Mouse (Mus musculus) liver, adult 2 months (tissue): ENCODE measurements around the gene Castor1.

Source experiments
- CTCF ChIP-seq: fragments of 200-500 bp; IDR thresholded peaks from 2 replicates; pipeline ENCODE4 v1.5.1; 2011; ENCODE audit warnings: low read depth, low read length, control low read depth
- POLR2A ChIP-seq: fragments of 200-500 bp; IDR thresholded peaks from 2 replicates; pipeline ENCODE4 v1.6.1; 2011; ENCODE audit warnings: low read length, control low read depth; ENCODE audit not compliant: insufficient read depth; ENCODE audit errors: extremely low read depth

- no peak for TF ChIP-seq POLR2A
- no peak for TF ChIP-seq CTCF
These were observed 49.2 kb downstream of the Castor1 start for GRCm38 (mm10) chr11:4267202-4267578.
